Mouse (Mus musculus): ENCODE data around the gene Cdc25a.

Cdc25a gene

DNA sequence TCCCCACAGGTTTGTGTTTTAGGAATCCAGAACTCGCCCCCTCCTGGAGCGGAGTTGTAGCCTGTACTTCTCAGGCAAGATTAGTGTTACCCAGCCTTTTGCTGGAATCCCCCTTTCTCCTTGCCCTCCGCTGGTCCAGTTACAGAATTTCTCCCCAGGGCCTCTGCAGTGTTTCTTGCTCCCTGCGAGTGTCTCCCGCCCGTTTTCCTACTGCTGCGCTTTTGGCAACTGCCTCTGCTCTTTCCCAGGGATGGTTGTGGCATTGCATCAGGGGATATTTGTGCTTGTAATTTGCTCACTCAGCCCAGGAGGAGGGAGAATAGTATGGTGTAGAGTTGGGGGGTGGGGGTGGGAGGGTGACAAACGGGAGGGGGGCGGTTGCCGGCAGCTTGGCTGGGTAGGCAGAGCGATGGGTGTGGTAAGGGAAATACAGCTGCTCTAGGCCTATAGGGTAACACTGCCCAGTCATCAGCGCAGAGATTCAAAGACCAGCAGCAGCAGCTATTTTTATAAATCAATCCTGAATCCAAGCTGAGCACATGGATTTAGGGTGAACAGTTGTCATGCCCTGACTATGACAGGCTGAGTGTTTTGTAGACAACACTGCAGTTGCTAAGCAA lies 57.5 kb downstream of the Cdc25a start:
- DNase-seq, result peak; percentile 80

DNA sequence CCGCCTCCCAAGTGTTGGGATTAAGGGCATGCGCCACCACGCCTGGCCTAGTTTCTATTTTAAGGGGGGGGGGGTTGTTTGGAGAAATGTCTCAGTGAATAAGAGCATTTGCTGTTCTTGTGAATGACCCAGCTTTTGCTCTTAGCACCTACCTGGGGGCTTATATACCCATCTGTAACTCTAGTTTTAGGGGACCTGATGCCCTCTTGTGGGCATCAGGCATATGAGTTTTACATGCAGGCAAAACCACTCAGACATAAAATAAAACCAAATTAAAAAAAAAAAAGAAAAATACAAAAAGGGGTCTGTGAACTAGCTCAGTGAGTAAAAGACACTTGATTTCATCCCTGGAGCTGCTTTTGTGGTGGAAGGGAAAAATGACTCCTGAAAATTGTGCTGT lies 64.0 kb downstream of the Cdc25a start:
- no peak for DNase-seq

GRCm38 (mm10) chr9:109942796-109943195 lies 67.4 kb downstream of the Cdc25a start:
- DNase-seq, result no peak
